Mouse (Mus musculus) intestine, embryonic 15.5 days (tissue): ENCODE measurements around the gene Cnn2. TPM values are rescaled to one million over a fixed set of nuclear protein-coding genes. Genes with fewer than 3 reads are reported as not detected.

Experiments
- ATAC-seq: fragments of 200-750 bp; cut with Nextera tagmentation; 2 replicates; pipeline ENCODE4 v1.8.0; 2017; ENCODE audit warnings: moderate TSS enrichment, moderate library complexity
- H3K27ac ChIP-seq: fragments of 300-500 bp; sonication (generic); 2 replicates; pipeline ENCODE4 v1.5.1; 2015; ENCODE audit warnings: mild to moderate bottlenecking, inconsistent platforms
- H3K27me3 ChIP-seq: fragments of 300-500 bp; sonication (generic); replicated peaks from 2 replicates; pipeline ENCODE4 v1.6.1; 2015; ENCODE audit warnings: inconsistent platforms
- H3K36me3 ChIP-seq: fragments of 300-500 bp; sonication (generic); 2 replicates; pipeline ENCODE4 v1.6.1; 2015; ENCODE audit warnings: inconsistent platforms
- H3K4me1 ChIP-seq: fragments of 300-500 bp; sonication (generic); replicated peaks from 2 replicates; pipeline ENCODE4 v1.6.1; 2015; ENCODE audit warnings: inconsistent platforms
- H3K4me2 ChIP-seq: fragments of 300-500 bp; sonication (generic); replicated peaks from 2 replicates; pipeline ENCODE4 v1.6.1; 2015; ENCODE audit warnings: mild to moderate bottlenecking, inconsistent platforms
- H3K4me3 ChIP-seq: fragments of 300-500 bp; sonication (generic); replicated peaks from 2 replicates; pipeline ENCODE4 v1.5.1; 2015; ENCODE audit warnings: inconsistent platforms
- H3K9ac ChIP-seq: fragments of 300-500 bp; sonication (generic); 2 replicates; pipeline ENCODE4 v1.6.1; 2015; ENCODE audit warnings: inconsistent platforms
- H3K9me3 ChIP-seq: fragments of 300-500 bp; sonication (generic); 2 replicates; pipeline ENCODE4 v1.6.1; 2016; ENCODE audit warnings: inconsistent platforms
- WGBS: fragments of 180-500 bp; shearing (Covaris S2); methylation state at CpG from one replicate; pipeline ENCODE4 v1.1.7; 2015; 5-methylcytosine and 5-hydroxymethylcytosine counted together
- polyA plus RNA-seq: library from polyadenylated mRNA; unstranded; fragments of >200 nt; fragmentation: Nextera tagmentation; extraction: Ambion mirVana; gene quantifications from 2 replicates; pipeline ENCODE4 v1.2.1, GENCODE M21; 2015

The Cnn2 gene
- polyA plus RNA-seq, 1 experiment from 2014 or later, result 242 TPM

DNA sequence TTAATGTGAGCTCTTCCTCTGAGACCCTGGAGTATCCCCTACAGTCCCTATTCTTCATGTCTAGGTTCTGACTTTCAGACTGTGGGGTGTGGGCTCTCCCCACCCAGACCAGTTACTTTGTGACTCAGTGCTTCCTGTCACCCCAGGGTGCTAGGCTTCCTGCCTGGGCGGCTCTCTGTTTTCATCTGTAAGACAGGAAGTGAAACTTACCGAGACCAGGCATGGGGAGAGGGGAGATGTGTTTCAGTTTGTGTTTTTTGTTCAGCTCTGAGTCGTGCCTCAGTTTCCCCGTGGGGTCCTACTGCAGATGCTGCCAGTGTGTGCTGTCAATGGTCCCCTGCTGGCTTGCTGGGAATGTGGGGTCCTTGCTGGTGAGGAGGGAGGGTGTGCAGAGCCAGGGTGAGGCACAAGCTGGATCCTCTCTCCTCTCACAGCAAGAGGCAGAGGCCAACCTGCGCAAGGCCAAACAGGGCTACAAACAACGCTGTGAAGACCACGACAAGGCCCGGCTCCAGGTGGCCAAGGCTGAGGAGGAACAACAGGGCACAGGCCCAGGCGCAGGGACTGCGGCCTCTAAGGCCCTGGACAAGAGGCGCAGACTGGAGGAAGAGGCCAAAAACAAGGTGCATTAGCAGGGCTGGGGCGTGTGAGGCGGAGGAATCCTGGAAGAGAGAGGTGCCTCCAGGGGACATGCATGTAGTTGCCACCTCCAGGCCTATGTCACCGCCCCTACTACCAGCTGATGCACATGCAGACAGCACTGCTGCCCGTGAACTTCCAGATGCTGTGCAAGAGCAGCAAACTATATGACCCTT lies 36.1 kb downstream of the Cnn2 start:
- Histone ChIP-seq H3K9ac (no peak overlapping the region), H3K4me1 (peaks cover 23% of the 10 kb centered on the region), H3K27ac (no peak overlapping the region), H3K36me3 (no peaks in the 10 kb centered on the region), H3K9me3 (no peaks in the 10 kb centered on the region), H3K4me2 (no peak overlapping the region), H3K4me3 (no peak overlapping the region), H3K27me3 (no peaks in the 10 kb centered on the region)
- no peak for ATAC-seq
- WGBS, result 76% methylated on average over 15 of the region's 15 CpGs

- Histone ChIP-seq H3K4me3 (no peak overlapping the region), H3K4me1 (peaks cover 19% of the 10 kb centered on the region; the same call in 1 of the 2 replicates), H3K9me3 (no peaks in the 10 kb centered on the region), H3K4me2 (no peak overlapping the region), H3K27me3 (no peaks in the 10 kb centered on the region), H3K27ac (no peak overlapping the region), H3K9ac (no peak overlapping the region), H3K36me3 (no peaks in the 10 kb centered on the region)
- WGBS, result 45% methylated on average over 4 of the region's 4 CpGs
- no peak for ATAC-seq
Observed at GRCm38 (mm10) chr10:80025044-80025347, 36.6 kb downstream of the Cnn2 start.

GRCm38 (mm10) chr10:80025463-80025862 lies 37.1 kb downstream of the Cnn2 start:
- H3K4me2 ChIP-seq, result no peak overlapping the region

DNA sequence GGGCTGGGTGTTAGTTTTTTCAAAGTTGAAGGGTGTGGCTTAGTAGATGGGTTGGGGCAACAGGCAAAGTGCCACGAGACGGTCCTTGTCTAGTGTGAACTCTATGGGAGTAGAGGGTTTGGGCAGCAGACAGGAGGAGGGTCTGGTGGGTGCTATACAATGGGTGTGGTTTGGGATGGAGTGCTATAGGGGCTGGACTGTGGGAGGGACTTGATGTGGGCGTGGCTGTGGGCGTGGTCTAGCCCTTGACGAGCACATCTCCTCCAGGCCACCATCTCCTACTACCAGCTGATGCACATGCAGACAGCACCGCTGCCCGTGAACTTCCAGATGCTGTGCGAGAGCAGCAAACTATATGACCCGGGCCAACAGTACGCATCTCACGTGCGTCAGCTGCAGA lies 37.5 kb downstream of the Cnn2 start:
- Histone ChIP-seq H3K9ac (no peak overlapping the region), H3K9me3 (no peaks in the 10 kb centered on the region), H3K4me3 (no peak overlapping the region), H3K4me1 (peaks cover 19% of the 10 kb centered on the region; the same call in 1 of the 2 replicates), H3K36me3 (no peaks in the 10 kb centered on the region), H3K4me2 (no peak overlapping the region), H3K27me3 (no peaks in the 10 kb centered on the region), H3K27ac (no peak overlapping the region)
- peak; percentile 16; the same call in 1 of the 2 replicates for ATAC-seq
- WGBS, result 61% methylated on average over 12 of the region's 12 CpGs

More at GRCm38 (mm10) chr10:80025463-80025862, 37.1 kb downstream of the Cnn2 start:
- Histone ChIP-seq H3K9ac (no peak overlapping the region), H3K27ac (no peak overlapping the region), H3K4me3 (no peak overlapping the region), H3K9me3 (no peaks in the 10 kb centered on the region), H3K27me3 (no peaks in the 10 kb centered on the region), H3K4me1 (peaks cover 19% of the 10 kb centered on the region; the same call in 1 of the 2 replicates), H3K36me3 (no peaks in the 10 kb centered on the region)
- 0 out of 2 replicates have a peak, but pooled peaks have one; percentile 5 for ATAC-seq
- WGBS, result 73% methylated on average over 10 of the region's 10 CpGs

DNA sequence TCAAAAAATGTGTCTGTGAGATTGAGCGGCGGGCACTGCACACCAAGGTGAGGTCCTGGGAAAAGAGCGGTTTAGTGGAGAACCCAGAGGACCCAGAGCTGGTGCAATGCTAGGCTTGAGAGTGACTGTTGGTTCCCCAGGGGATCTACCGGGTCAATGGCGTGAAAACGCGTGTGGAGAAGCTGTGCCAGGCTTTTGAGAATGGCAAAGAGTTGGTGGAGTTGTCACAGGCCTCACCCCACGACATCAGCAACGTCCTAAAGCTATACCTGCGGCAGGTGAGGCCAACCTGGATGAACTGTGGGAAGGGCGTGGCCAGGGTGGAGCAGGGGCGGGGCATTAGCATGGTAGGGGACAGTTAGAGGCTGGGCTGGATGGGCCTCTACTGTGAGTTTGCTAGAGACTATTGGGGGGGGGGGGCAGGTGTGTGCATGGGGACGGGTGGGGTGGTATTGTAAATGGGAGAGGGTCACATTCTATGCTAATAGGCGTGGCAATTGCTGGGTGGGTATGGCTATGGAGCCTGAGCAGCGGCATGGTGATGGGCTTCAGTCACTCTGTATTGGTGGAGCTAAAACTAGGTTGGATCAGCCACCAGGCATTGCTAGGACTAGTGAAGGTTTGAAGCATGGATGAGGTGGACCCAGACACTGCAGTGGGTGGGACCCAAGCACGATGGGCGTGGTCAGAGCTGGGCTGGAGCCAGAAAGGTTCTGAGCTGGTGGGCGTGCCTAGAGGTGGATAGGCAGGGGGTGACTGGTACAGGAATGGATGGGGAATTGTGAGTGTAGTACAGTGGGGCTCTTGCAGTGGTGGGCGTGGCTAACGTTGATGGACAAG lies 39.5 kb downstream of the Cnn2 start:
- Histone ChIP-seq H3K27ac (no peak overlapping the region), H3K9ac (no peak overlapping the region), H3K9me3 (no peaks in the 10 kb centered on the region), H3K4me3 (no peak overlapping the region), H3K27me3 (no peaks in the 10 kb centered on the region), H3K36me3 (no peaks in the 10 kb centered on the region), H3K4me1 (peaks cover 29% of the 10 kb centered on the region), H3K4me2 (no peak overlapping the region)
- WGBS, result 68% methylated on average over 20 of the region's 20 CpGs
- ATAC-seq, result peak; percentile 50

- peaks cover 34% of the 10 kb centered on the region for H3K4me1 ChIP-seq
- no peaks in the 10 kb centered on the region for H3K9me3 ChIP-seq
- WGBS, result 93% methylated on average over 13 of the region's 13 CpGs
- H3K4me3 ChIP-seq, result no peak overlapping the region
- no peak overlapping the region for H3K4me2 ChIP-seq
- H3K9ac ChIP-seq, result no peak overlapping the region
- no peaks in the 10 kb centered on the region for H3K27me3 ChIP-seq
- no peak overlapping the region for H3K27ac ChIP-seq
- no peak for ATAC-seq
- H3K36me3 ChIP-seq, result no peaks in the 10 kb centered on the region
Observed at GRCm38 (mm10) chr10:80028521-80028846, 40.1 kb downstream of the Cnn2 start.

GRCm38 (mm10) chr10:80030191-80030590 lies 41.8 kb downstream of the Cnn2 start:
- no peak overlapping the region for H3K4me2 ChIP-seq
- no peak for ATAC-seq
- no peaks in the 10 kb centered on the region for H3K27me3 ChIP-seq
- no peaks in the 10 kb centered on the region for H3K9me3 ChIP-seq
- 90% methylated on average over 9 of the region's 9 CpGs for WGBS
- H3K36me3 ChIP-seq, result 0 out of 2 replicates have a peak, but pooled peaks cover under 1% of the 10 kb centered on the region
- H3K4me1 ChIP-seq, result peaks cover 38% of the 10 kb centered on the region
- H3K4me3 ChIP-seq, result no peak overlapping the region
- no peak overlapping the region for H3K27ac ChIP-seq
- no peak overlapping the region for H3K9ac ChIP-seq

DNA sequence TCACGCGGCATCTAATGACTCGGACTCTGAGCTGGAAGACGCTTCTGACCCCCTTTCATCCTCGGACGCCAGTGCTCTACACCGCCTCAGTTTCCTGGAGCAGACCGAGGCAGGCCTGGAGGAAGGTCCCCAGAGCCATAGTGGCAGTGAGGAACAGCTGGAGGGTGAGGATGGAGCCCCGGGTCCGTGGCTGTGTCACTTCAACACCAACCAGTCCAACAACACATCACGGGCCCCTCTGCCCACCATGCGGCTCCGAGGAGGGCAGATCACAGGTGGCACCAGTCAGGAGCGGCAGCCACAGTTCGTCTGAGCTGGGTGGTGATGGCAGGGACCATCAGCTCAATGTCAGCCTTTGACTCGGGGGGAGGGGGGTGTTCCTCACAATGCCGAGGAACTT lies 42.4 kb downstream of the Cnn2 start:
- Histone ChIP-seq H3K27me3 (no peaks in the 10 kb centered on the region), H3K4me3 (no peak overlapping the region), H3K36me3 (0 out of 2 replicates have a peak, but pooled peaks cover 6% of the 10 kb centered on the region), H3K4me1 (peaks cover 35% of the 10 kb centered on the region), H3K9me3 (no peaks in the 10 kb centered on the region), H3K4me2 (no peak overlapping the region), H3K27ac (no peak overlapping the region), H3K9ac (no peak overlapping the region)
- ATAC-seq, result no peak
- WGBS, result 83% methylated on average over 17 of the region's 17 CpGs

DNA sequence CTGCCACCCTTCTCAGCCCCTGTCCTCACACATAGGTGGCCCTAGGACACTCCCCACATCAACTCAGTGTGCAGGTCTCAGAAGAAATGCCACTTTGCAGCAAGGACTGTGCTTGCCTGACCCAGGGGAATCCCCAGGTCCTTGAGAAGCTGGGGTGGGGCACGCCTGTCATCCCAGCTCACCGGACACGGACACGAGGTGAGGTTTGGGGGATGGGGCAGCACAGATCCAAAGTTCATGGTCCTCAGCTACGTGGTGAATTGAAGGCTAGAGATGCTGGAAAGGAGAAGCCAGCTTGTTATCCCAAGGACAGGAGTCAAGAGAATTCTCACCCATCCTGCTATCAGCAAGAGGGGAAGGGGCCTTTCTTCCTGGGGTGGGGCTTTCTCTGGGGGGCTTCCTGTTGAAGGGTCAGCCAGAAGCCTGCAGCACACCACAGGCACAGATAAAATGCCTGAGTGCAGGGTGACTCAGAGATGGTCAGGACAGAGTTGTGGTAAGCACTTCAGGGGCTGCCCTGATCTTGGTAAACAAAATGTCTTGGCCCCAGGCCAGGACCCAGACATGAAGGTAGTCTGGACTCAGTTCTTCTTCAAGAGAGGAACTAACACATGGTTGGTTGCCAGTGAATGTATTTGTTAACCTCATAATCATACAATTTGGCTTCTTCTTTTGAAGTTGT lies 44.6 kb downstream of the Cnn2 start:
- 27% methylated on average over 5 of the region's 5 CpGs for WGBS
- H3K9me3 ChIP-seq, result no peaks in the 10 kb centered on the region
- peak; percentile 65 for ATAC-seq
- peak overlapping the region; percentile 90 for H3K27ac ChIP-seq
- 0 out of 2 replicates have a peak overlapping the region, but pooled peaks have one; percentile 0 for H3K9ac ChIP-seq
- H3K27me3 ChIP-seq, result no peaks in the 10 kb centered on the region
- no peak overlapping the region for H3K4me3 ChIP-seq
- peaks cover 36% of the 10 kb centered on the region for H3K4me1 ChIP-seq
- peak overlapping the region; percentile 25 for H3K4me2 ChIP-seq
- peaks cover 27% of the 10 kb centered on the region for H3K36me3 ChIP-seq

GRCm38 (mm10) chr10:80033511-80034391 lies 45.4 kb downstream of the Cnn2 start:
- peaks cover 28% of the 10 kb centered on the region for H3K36me3 ChIP-seq
- ATAC-seq, result peak; percentile 86
- WGBS, result 22% methylated on average over 9 of the region's 9 CpGs
- no peaks in the 10 kb centered on the region for H3K27me3 ChIP-seq
- peak overlapping the region; percentile 24; the same call in 1 of the 2 replicates for H3K9ac ChIP-seq
- no peak overlapping the region for H3K4me3 ChIP-seq
- H3K9me3 ChIP-seq, result no peaks in the 10 kb centered on the region
- peak overlapping the region; percentile 90 for H3K27ac ChIP-seq
- H3K4me1 ChIP-seq, result peaks cover 41% of the 10 kb centered on the region
- H3K4me2 ChIP-seq, result peak overlapping the region; percentile 25

DNA sequence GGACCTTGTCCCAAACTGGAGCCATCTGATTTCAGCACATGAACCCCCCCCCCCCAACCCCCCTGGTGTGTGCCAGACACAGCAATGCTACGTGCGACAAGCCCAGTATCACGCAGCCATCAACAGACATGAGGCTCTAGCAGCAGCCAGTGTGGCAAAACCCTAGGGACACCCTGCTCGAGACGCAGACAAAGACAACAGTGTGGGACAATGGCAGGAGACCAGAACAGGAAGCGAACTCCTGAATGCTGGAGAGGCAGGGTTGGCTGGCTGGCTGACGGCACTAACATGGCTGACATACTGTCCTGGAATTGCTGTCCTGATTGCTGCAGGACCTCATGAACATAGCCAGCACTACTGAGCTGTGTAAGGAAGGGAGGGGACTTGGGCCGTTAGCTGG lies 46.8 kb downstream of the Cnn2 start:
- Histone ChIP-seq H3K9me3 (no peaks in the 10 kb centered on the region), H3K4me3 (no peak overlapping the region), H3K36me3 (peaks cover 28% of the 10 kb centered on the region), H3K4me2 (no peak overlapping the region), H3K27me3 (no peaks in the 10 kb centered on the region), H3K4me1 (peaks cover 41% of the 10 kb centered on the region), H3K9ac (no peak overlapping the region), H3K27ac (peak overlapping the region; percentile 90)
- no peak for ATAC-seq
- WGBS, result 77% methylated on average over 8 of the region's 8 CpGs
